Mouse (Mus musculus): Measurements from ENCODE around the gene Kdm4a. TPM values are rescaled to one million over a fixed set of nuclear protein-coding genes. Genes with fewer than 3 reads are reported as not detected.

The Kdm4a gene
- 10 to 100 TPM; 43.4 to 49.0 (median 46.9) TPM for total RNA-seq (2022)

GRCm38 (mm10) chr4:118179467-118180300 lies at the start of gene Kdm4a:
Gene Kdm4a (minus strand): TSS chr4:118180043.
- peak; percentile 94 to 96 for DNase-seq (ENCODE audit: low spot score in 2 of 2)

- no peak for DNase-seq (ENCODE audit: low spot score in 2 of 2)
Observed at GRCm38 (mm10) chr4:118229035-118229770, 49.4 kb upstream of the Kdm4a start.

GRCm38 (mm10) chr4:118227398-118227797 lies 47.6 kb upstream of the Kdm4a start:
- no peak for DNase-seq (ENCODE audit: low spot score in 2 of 2)

- no peak for DNase-seq (ENCODE audit: low spot score in 2 of 2)
Observed at GRCm38 (mm10) chr4:118221261-118221660, 41.4 kb upstream of the Kdm4a start.

GRCm38 (mm10) chr4:118220756-118221155 lies 40.9 kb upstream of the Kdm4a start:
- DNase-seq (ENCODE audit: low spot score in 2 of 2), result no peak

- DNase-seq (ENCODE audit: low spot score in 2 of 2), result no peak
Observed at GRCm38 (mm10) chr4:118219487-118219886, 39.6 kb upstream of the Kdm4a start.

- DNase-seq (ENCODE audit: low spot score in 2 of 2), result no peak
Observed at GRCm38 (mm10) chr4:118218521-118218920, 38.7 kb upstream of the Kdm4a start.

GRCm38 (mm10) chr4:118216726-118217595 lies 37.1 kb upstream of the Kdm4a start:
- DNase-seq (ENCODE audit: low spot score in 2 of 2), result peak; percentile 38 to 65

GRCm38 (mm10) chr4:118214891-118215290 lies 35.0 kb upstream of the Kdm4a start:
- no peak for DNase-seq (ENCODE audit: low spot score in 2 of 2)

GRCm38 (mm10) chr4:118206918-118207640 lies 27.2 kb upstream of the Kdm4a start:
- no peak for DNase-seq (ENCODE audit: low spot score in 2 of 2)

GRCm38 (mm10) chr4:118205906-118206305 lies 26.1 kb upstream of the Kdm4a start:
- DNase-seq (ENCODE audit: low spot score in 2 of 2), result no peak

GRCm38 (mm10) chr4:118199093-118199492 lies 19.2 kb upstream of the Kdm4a start:
- DNase-seq (ENCODE audit: low spot score in 2 of 2), result no peak

GRCm38 (mm10) chr4:118198606-118199005 lies 18.8 kb upstream of the Kdm4a start:
- no peak for DNase-seq (ENCODE audit: low spot score in 2 of 2)

GRCm38 (mm10) chr4:118196185-118196584 lies 16.3 kb upstream of the Kdm4a start:
- DNase-seq (ENCODE audit: low spot score in 2 of 2), result no peak

- no peak for DNase-seq (ENCODE audit: low spot score in 2 of 2)
Observed at GRCm38 (mm10) chr4:118180301-118181080, 648 bp upstream of the Kdm4a start.

GRCm38 (mm10) chr4:118178952-118179466 lies 834 bp downstream of the Kdm4a start:
- no peak for DNase-seq (ENCODE audit: low spot score in 2 of 2)

- DNase-seq (ENCODE audit: low spot score in 2 of 2), result no peak
Observed at GRCm38 (mm10) chr4:118172461-118172860, 7.4 kb downstream of the Kdm4a start.

GRCm38 (mm10) chr4:118171006-118171405 lies 8.8 kb downstream of the Kdm4a start:
- no peak for DNase-seq (ENCODE audit: low spot score in 2 of 2)

GRCm38 (mm10) chr4:118162123-118162522 lies 17.7 kb downstream of the Kdm4a start:
- DNase-seq (ENCODE audit: low spot score in 2 of 2), result no peak

GRCm38 (mm10) chr4:118157666-118158065 lies 22.2 kb downstream of the Kdm4a start:
- no peak for DNase-seq (ENCODE audit: low spot score in 2 of 2)
